Mouse (Mus musculus): Measurements from ENCODE around the gene Pde8a. TPM values are rescaled to one million over a fixed set of nuclear protein-coding genes. Genes with fewer than 3 reads are reported as not detected.

Gene Pde8a
- polyA plus RNA-seq, 1 experiment: 18.0 TPM

GRCm38 (mm10) chr7:81209979-81210685 is 3.3 kb upstream of the Pde8a start:
- no peak for DNase-seq (ENCODE audit: low read depth)

GRCm38 (mm10) chr7:81211760-81212159 is 1.6 kb upstream of the Pde8a start:
- no peak for DNase-seq (ENCODE audit: low read depth)

GRCm38 (mm10) chr7:81212261-81212681 is 1.1 kb upstream of the Pde8a start:
- no peak for DNase-seq (ENCODE audit: low read depth)

- DNase-seq (ENCODE audit: low read depth): no peak
Measured at GRCm38 (mm10) chr7:81212697-81213346, 574 bp upstream of the Pde8a start.

DNA sequence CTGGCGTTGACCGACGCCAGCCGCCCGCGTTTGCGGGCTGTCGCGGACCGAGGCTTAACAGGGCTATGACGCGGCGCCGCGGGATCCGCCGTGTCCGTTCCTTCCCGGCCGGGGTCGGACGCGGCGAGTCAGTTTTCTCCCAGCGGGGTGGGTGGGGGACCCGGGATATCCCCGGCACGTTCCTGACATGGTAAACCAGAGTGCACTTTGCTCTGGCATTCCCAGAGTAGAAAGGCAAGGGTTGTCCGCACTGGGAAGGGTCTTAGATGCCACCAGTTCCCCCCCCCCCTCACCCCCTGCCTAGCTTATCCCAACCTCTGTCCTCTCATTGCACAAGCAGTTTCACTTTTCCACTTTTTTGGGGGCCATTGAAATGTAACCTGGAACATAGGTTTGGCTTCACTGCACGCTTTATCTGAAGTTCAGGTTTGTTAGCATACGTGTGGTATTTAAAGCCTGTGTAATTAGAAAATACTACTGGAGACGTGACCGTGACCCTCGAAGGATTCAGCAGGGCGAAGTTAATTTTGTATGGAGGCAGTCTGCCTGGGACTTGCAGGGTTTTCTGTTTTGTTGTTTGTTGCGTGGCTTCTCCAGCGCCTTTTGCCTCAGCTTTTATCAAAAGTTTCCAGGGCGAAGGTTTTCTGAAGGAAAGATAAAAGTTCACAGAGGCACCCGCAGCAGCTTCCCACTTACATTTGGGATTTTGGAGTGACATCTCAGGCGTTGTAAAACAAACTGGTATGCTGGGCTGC is 934 bp downstream of the Pde8a start:
- no peak for DNase-seq (ENCODE audit: low read depth)

DNA sequence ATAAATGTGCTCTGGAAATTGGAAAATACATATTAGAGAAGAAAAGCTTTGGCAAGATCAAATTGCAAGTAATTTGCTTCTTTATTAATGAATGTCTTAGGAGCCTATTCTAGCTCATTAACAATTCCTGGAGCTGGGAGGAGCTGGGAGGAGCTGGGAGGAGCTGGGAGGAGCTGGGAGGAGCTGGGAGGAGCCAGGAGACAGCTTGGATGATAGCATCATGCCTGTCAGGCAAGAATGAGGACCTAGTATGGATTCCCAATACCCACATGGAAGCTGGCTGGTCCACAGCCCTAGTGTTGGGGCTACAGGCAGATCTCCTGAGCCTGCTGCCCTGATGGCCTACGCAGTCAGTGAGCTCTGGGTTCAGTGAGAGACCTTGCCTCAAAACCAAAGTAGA is 2.6 kb downstream of the Pde8a start:
- DNase-seq (ENCODE audit: low read depth): no peak

DNA sequence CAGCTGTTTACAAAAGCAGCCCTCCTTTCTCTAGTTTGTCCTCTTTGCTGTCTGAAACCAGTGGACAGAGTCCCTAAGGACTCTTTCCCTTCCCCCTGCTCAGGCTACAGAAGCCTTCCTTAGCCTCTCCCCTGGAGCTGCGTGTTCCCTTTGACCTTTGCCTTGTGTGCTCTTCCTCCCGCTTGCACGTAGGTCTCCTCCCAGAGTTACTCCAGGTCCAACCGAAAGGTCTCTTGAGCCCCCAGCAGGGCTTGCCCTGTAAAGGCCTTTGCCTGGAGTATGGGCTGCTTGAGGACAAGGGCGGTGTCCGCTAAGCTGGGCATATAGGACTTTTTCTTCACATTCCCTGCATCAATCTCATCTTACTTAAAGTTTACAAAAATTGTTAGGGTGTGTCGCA is 5.9 kb downstream of the Pde8a start:
- no peak for DNase-seq (ENCODE audit: low read depth)

- no peak for DNase-seq (ENCODE audit: low read depth)
Measured at GRCm38 (mm10) chr7:81220381-81220780, 7.0 kb downstream of the Pde8a start.

GRCm38 (mm10) chr7:81224260-81224659 is 10.9 kb downstream of the Pde8a start:
- DNase-seq (ENCODE audit: low read depth): no peak

- DNase-seq (ENCODE audit: low read depth): no peak
Measured at GRCm38 (mm10) chr7:81230091-81230792, 16.8 kb downstream of the Pde8a start.

GRCm38 (mm10) chr7:81232674-81233073 is 19.3 kb downstream of the Pde8a start:
- DNase-seq (ENCODE audit: low read depth): no peak

DNA sequence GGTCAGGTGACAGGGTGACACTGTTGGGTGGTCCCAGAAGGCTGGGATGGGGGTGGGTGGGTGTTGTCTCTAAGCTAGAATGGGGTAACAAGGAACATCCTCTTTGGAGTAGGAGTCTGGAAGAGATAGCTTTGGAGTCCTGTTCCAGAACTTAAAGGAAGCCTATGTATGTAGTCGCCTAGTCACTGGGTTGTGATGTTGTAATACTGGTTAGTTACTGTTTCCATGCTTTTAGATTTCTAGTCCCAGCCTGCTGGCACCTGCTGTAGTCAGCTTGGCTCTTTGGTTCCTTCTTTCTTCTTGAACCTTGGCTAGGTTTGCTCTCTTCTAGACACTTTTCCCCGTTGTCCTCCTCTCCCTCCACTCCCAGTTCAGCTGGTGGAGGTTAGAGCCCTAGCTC is 21.7 kb downstream of the Pde8a start:
- no peak for DNase-seq (ENCODE audit: low read depth)

GRCm38 (mm10) chr7:81235600-81236223 is 22.3 kb downstream of the Pde8a start:
- DNase-seq (ENCODE audit: low read depth): no peak

- DNase-seq (ENCODE audit: low read depth): no peak
Measured at GRCm38 (mm10) chr7:81243361-81243760, 30.0 kb downstream of the Pde8a start.

DNA sequence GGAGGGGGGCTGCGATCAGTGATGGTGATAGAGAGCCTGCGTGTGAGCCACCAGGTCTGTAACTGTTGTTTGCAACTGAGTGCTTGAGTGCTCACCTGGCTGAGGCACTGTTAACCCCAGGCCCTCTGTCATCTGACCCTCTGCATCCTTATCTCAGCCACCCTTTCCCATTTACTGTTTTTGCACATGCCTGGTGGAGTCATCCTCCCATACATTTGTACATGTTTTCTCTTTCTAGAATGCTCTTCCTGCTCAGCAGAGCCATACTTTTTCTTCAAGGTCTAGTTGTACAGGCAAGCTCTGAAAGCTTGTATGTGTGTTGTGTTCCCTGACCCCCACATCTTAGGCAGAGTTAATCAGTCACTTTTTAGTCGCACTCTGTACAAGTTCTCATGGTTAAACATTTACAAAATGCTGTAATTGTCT is 36.5 kb downstream of the Pde8a start:
- no peak for DNase-seq (ENCODE audit: low read depth)

DNA sequence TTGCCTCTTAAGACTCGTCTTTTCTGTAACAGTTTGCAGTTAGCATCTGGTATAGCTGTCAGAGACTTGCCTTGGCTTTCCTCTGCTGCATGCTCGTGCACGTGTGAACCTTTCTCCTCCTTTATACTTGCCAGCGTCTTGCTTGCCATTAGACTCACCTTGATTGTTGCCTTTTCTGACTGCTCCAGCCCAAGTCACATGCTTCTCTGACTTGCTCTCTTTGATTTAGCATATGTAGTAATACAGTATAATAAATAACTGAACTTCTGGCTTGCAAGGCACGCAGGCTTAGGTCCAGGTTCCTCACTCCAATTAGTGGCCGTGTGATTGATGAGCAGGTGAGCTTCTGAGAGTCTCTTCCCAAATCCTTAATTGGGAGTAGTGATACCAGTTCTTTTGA is 37.2 kb downstream of the Pde8a start:
- no peak for DNase-seq (ENCODE audit: low read depth)

GRCm38 (mm10) chr7:81251521-81251920 is 38.1 kb downstream of the Pde8a start:
- DNase-seq (ENCODE audit: low read depth): no peak

DNA sequence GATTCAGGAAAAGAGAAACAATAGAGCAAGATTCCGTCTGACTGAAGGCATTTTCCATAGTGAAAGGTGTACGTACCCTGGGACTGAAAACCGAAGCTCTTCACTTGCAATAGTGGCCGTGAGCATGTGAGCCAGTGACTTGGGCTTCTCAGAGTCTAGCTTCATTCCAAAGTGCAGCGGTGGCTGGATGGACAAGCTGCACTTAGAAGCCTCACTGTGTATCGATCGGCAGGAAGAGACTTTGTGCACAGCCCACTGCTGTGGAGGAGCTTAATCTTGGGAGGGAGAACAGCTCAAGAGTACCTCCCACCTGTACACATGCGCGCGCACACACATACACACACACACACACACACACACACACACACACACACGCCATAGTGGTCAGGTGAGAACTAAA is 39.9 kb downstream of the Pde8a start:
- DNase-seq (ENCODE audit: low read depth): no peak

DNA sequence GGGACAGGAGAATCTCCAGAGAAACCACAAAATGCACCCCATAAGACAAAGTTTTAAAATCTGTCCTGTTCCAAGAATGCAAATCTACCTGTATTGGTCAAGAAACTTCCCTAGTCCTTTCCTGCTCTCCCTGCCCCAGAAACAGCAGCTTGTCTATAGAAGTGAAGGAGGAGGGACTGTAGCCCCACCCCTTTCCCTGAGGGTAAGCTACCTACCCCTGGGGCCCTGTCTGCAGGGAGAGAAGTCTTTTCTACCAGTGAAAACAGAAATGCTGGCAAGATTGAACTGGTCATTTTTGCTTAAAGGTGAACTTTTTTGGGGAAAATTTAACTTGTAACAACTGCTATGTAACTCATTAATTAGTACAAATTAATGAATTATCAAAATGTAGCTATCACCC is 41.2 kb downstream of the Pde8a start:
- no peak for DNase-seq (ENCODE audit: low read depth)

DNA sequence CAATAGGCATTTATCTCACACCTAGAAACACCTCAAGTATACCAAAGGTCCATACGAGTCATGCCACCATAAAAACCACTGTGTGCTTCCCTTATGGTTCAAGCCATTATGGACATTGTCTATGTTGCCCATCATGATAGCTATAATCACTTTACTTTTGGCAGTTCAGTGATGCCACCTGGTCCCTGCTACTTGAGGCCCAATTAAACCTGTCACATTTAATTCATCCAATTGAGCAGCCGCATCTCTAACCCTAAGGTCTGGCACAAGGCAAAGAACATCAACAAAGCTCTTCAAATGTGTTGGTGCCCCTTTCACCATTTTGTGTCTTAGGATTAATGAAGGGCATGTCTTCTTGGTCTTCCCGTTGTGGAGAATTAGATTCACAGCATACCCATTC is 42.1 kb downstream of the Pde8a start:
- no peak for DNase-seq (ENCODE audit: low read depth)

DNA sequence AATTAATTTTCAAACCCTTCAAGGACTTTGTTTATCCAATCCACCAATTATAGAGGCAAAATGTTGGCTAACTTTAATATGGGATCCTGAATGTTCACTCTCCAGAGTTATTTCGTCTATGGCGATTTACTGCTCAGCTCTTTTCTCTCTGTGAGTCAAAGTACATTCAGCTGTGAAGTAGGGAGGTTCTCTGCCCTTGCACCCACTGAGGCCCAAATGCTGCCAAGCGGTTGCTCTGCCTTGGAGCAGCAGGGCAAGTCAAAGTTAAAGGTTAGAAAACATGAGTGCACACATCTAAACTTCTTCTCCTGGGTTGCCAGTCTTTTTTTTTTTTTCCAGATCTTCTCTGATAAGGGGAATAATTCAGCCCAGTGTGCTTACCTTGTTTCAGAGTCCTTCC is 43.4 kb downstream of the Pde8a start:
- DNase-seq (ENCODE audit: low read depth): no peak

- DNase-seq (ENCODE audit: low read depth): no peak
Measured at GRCm38 (mm10) chr7:81261548-81261947, 48.2 kb downstream of the Pde8a start.

Measured in gonadal fat pad, adult 2 months (tissue).